ENCODE assay signal across 14 mouse cellular contexts in genomic region chr12:70884113-70884512, GRCm38 (mm10).
"Had no signal": no experiment of that assay in that cellular context is flagged by ENCODE, and none has a peak within 500 bp of the region (broad histone marks: within the 10 kb centered on the region; RNA-seq: fewer than 3 reads in every experiment).

No protein-coding gene starts in this region.

- H3K27ac ChIP-seq: limb, embryonic 12.5 days; liver, embryonic 13.5 days; macrophage; midbrain, embryonic 12.5 days; neural tube, embryonic 15.5 days had no signal

- H3K9ac ChIP-seq: limb, embryonic 12.5 days; liver, embryonic 13.5 days; liver, postnatal 0 days; midbrain, embryonic 12.5 days; neural tube, embryonic 15.5 days had no signal

- H3K4me3 ChIP-seq: limb, embryonic 12.5 days; liver, embryonic 13.5 days; megakaryocyte, embryonic 14.5 days; midbrain, embryonic 12.5 days; myocyte; neural tube, embryonic 15.5 days had no signal

- H3K9me3 ChIP-seq: limb, embryonic 12.5 days; liver, embryonic 13.5 days; megakaryocyte, embryonic 14.5 days; midbrain, embryonic 12.5 days; neural tube, embryonic 15.5 days had no signal

- H3K4me1 ChIP-seq: limb, embryonic 12.5 days; liver, embryonic 13.5 days; midbrain, embryonic 12.5 days had no signal

- DNase-seq: kidney, postnatal 25 days; layer of hippocampus, adult 9-11 months; liver; liver, embryonic 13.5 days; liver, postnatal 0 days; lung, postnatal 10 days; right cerebral cortex, adult 18-20 months; right cerebral cortex, postnatal 25 days had no signal

- ATAC-seq: liver, postnatal 0 days had no signal

- H3K27me3 ChIP-seq: limb, embryonic 12.5 days; liver, embryonic 13.5 days; megakaryocyte, embryonic 14.5 days; neural tube, embryonic 15.5 days had no signal

- H3K4me2 ChIP-seq: limb, embryonic 12.5 days; liver, embryonic 13.5 days; midbrain, embryonic 12.5 days; neural tube, embryonic 15.5 days had no signal
